Mouse (Mus musculus) kidney, embryonic 14.5 days (tissue): ENCODE data around the gene Aldh1b1. TPM values are rescaled to one million over a fixed set of nuclear protein-coding genes. Genes with fewer than 3 reads are reported as not detected.

Experiments
- ATAC-seq: fragments of 200-750 bp; cut with Nextera tagmentation; 2 replicates; pipeline ENCODE4 v1.8.0; 2017; ENCODE audit warnings: moderate number of reproducible peaks, mild to moderate bottlenecking, moderate TSS enrichment, moderate library complexity; ENCODE audit not compliant: low FRiP score, low TSS enrichment
- H3K27ac ChIP-seq: fragments of 300-500 bp; sonication (generic); 2 replicates; pipeline ENCODE4 v1.5.1; 2014; ENCODE audit warnings: low read depth, mild to moderate bottlenecking, low read length, moderate library complexity, mixed read lengths
- H3K27me3 ChIP-seq: fragments of 300-500 bp; sonication (generic); 2 replicates; pipeline ENCODE4 v1.6.1; 2014; ENCODE audit warnings: mild to moderate bottlenecking, low read length; ENCODE audit not compliant: control insufficient read depth, insufficient read depth
- H3K36me3 ChIP-seq: fragments of 300-500 bp; sonication (generic); 2 replicates; pipeline ENCODE4 v1.6.1; 2014; ENCODE audit warnings: low read length, mixed read lengths; ENCODE audit not compliant: control insufficient read depth, insufficient read depth
- H3K4me1 ChIP-seq: fragments of 300-500 bp; sonication (generic); 2 replicates; pipeline ENCODE4 v1.6.1; 2014; ENCODE audit warnings: low read length, mixed read lengths; ENCODE audit not compliant: control insufficient read depth, insufficient read depth
- H3K4me2 ChIP-seq: fragments of 300-500 bp; sonication (generic); replicated peaks from 2 replicates; pipeline ENCODE4 v1.6.1; 2014; ENCODE audit warnings: low read depth, mild to moderate bottlenecking, low read length
- H3K4me3 ChIP-seq: fragments of 300-500 bp; sonication (generic); 2 replicates; pipeline ENCODE4 v1.5.1; 2014; ENCODE audit warnings: mild to moderate bottlenecking, low read length
- H3K9ac ChIP-seq: fragments of 300-500 bp; sonication (generic); 2 replicates; pipeline ENCODE4 v1.6.1; 2014; ENCODE audit warnings: low read depth, mild to moderate bottlenecking, low read length, moderate library complexity
- H3K9me3 ChIP-seq: fragments of 300-500 bp; sonication (generic); 2 replicates; pipeline ENCODE4 v1.6.1; 2016; ENCODE audit warnings: low read length; ENCODE audit not compliant: control insufficient read depth
- WGBS: fragments of 180-500 bp; shearing (Covaris S2); extraction: QIAGEN DNeasy Blood & Tissue Kit; methylation state at CpG from one replicate; pipeline ENCODE4 v1.1.7; 2014; 5-methylcytosine and 5-hydroxymethylcytosine counted together
- polyA plus RNA-seq: library from polyadenylated mRNA; unstranded; fragments of >200 nt; fragmentation: Nextera tagmentation; extraction: Ambion mirVana; gene quantifications from 2 replicates; pipeline ENCODE4 v1.2.1, GENCODE M21; 2014

The Aldh1b1 gene
- polyA plus RNA-seq, 1 experiment from 2014 or later = 2.2 TPM

DNA sequence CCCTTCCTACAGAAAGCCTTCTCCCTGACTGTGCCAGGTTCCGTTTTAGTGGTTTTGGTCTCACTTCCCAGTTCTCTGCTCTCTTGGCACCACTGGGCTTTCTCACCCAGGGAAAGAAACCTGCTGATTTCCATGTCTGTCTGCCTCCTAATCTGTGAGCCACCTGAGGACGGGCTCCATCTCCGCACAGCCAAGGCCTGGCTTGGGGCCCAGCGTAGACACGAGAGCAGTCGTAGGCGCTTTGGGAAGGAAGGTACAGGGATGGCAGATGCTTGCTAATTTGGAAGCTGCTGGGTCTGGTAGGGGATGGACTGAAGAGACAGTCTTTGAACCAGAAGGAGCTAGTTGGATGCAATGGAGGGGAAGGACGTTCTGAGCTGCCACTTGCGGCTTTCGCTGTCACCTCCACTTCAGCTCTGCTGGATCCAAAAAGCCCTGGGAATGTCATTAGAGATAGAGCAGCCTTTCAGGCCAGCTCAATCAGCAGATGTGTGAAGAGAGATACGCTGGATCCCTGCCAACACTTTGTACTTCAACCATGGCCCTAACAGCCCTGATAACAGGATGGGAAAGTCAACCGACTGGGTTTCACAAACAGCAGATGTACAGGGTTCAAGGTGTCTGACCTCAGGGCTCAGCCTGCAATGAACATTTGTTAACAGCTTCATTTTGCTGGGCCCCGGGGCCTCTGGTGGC is 9.4 kb upstream of the Aldh1b1 start:
- no peak overlapping the region for H3K27ac ChIP-seq
- no peaks in the 10 kb centered on the region for H3K36me3 ChIP-seq
- 63% methylated on average over 13 of the region's 13 CpGs for WGBS
- H3K4me2 ChIP-seq = no peak overlapping the region
- H3K9ac ChIP-seq = no peak overlapping the region
- 0 out of 2 replicates have a peak, but pooled peaks cover 7% of the 10 kb centered on the region for H3K4me1 ChIP-seq
- no peaks in the 10 kb centered on the region for H3K9me3 ChIP-seq
- no peak overlapping the region for H3K4me3 ChIP-seq
- peaks cover 4% of the 10 kb centered on the region; the same call in 1 of the 2 replicates for H3K27me3 ChIP-seq
- ATAC-seq = no peak

DNA sequence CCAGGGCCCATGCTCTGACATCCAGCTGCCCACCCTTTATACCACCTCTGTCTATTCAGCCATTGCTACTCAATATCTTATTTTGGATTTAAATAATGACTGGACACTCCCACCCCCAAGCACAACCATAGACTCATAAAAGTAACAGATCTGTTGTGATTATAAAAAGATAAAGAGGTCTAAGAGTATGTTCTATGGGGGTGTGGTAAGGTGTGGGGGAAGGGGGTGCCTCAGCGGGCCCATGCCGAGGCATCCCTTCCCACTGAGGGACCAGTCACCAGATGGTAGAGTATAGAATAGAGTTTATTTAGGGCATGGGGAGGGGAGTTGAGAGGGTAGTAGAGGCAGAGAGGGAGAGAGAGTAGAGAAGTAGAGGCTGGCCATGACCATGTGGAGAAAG is 8.8 kb upstream of the Aldh1b1 start:
- no peak overlapping the region for H3K27ac ChIP-seq
- no peaks in the 10 kb centered on the region for H3K36me3 ChIP-seq
- H3K27me3 ChIP-seq = peaks cover 4% of the 10 kb centered on the region; the same call in 1 of the 2 replicates
- no peak overlapping the region for H3K4me3 ChIP-seq
- ATAC-seq = no peak
- no peaks in the 10 kb centered on the region for H3K9me3 ChIP-seq
- no peak overlapping the region for H3K9ac ChIP-seq
- 0 out of 2 replicates have a peak, but pooled peaks cover 7% of the 10 kb centered on the region for H3K4me1 ChIP-seq
- WGBS = 85% methylated on average over 2 of the region's 2 CpGs
- no peak overlapping the region for H3K4me2 ChIP-seq

DNA sequence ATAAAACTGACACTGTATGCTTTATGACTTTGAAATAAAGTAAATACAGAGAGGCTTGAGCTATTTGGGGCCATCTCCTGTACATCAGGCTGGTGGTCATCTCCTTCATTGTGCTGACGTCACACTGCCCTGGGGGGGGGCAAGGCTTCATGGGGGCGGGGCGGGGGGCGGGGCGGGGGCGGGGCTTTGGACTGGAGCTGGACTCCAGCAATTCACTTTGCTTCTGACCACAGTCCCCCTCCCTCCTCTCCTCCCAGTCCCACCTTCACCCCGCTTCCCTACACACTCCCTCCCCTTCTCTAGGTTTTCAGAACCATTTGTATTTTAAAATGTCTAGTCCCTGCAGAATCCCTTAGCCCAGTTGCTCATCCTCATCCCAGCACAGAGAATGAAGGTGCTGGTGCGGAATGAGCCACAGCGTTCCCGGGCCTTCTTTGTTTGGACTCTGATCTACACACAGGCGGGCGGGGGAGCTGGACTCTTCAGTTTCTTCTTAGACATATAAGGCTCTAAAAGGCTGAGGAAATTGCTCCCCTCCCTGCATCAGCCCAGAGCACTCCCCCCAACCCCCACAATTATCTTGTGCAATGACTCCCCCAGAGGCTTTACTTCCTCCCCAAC is 3.5 kb upstream of the Aldh1b1 start:
- H3K27ac ChIP-seq = peak overlapping the region; percentile 53
- 2% methylated on average over 12 of the region's 12 CpGs for WGBS

DNA sequence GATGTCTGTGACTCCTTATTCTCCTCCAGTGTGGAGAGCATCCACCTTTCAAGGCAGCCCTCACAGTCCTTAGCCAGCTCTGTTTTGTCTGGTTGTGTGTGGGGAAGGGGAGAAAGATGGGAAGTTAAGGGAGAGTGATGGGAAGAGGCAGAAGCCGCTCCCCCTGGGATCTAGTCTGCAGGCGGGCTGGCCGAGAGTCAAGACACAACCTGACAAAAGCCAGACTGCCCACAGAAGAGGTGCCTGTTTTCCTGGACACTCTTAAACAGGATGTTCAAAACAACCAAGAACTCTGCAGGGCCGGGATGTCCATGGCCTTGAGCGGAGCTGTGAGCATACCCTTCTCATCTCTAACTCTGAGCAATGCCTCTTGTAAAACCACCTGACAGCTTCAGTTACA is 2.1 kb upstream of the Aldh1b1 start:
- Histone ChIP-seq H3K4me1 (0 out of 2 replicates have a peak, but pooled peaks cover 10% of the 10 kb centered on the region), H3K4me3 (no peak overlapping the region), H3K4me2 (no peak overlapping the region), H3K9ac (no peak overlapping the region), H3K9me3 (no peaks in the 10 kb centered on the region), H3K36me3 (no peaks in the 10 kb centered on the region), H3K27ac (no peak overlapping the region), H3K27me3 (no peaks in the 10 kb centered on the region)
- 61% methylated on average over 5 of the region's 5 CpGs for WGBS
- no peak for ATAC-seq

More for the DNA sequence above, 3.5 kb upstream of the Aldh1b1 start:
- peak overlapping the region; percentile 32 for H3K4me3 ChIP-seq
- H3K4me2 ChIP-seq = peak overlapping the region; percentile 50
- no peaks in the 10 kb centered on the region for H3K36me3 ChIP-seq
- no peaks in the 10 kb centered on the region for H3K27me3 ChIP-seq
- H3K9me3 ChIP-seq = no peaks in the 10 kb centered on the region
- peak; percentile 80 for ATAC-seq
- H3K4me1 ChIP-seq = 0 out of 2 replicates have a peak, but pooled peaks cover 10% of the 10 kb centered on the region
- peak overlapping the region; percentile 37; the same call in 1 of the 2 replicates for H3K9ac ChIP-seq

DNA sequence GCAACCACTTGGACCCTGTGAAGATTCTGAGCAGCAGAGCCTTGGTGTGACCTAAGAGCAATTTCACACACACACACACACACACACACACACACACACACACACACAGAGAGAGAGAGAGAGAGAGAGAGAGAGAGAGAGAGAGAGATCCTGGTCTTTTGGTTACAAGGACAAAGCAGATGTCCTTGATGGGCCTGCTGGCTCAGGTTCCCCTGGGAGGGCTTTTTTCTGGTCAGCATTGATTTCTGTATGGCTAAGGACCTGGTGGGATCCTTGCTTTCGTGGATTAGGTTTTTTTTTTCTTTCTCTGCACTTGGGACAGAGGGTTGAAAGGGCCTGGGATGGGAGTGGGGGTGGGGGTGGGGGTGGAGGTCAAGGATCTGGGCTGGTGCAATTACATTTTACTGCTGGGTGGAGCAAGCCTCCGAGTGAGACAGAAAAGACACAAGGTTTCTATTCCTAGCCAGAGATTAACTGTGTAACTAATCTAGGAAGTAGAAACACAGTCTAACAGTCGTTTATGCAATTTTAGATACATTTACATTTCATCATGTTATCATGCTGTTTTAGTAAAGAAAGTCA is 1.2 kb downstream of the Aldh1b1 start:
- 17% methylated on average over 3 of the region's 3 CpGs for WGBS
- H3K9me3 ChIP-seq = no peaks in the 10 kb centered on the region
- 0 out of 2 replicates have a peak, but pooled peaks cover 10% of the 10 kb centered on the region for H3K4me1 ChIP-seq
- no peak overlapping the region for H3K27ac ChIP-seq
- H3K4me2 ChIP-seq = no peak overlapping the region
- ATAC-seq = no peak
- no peaks in the 10 kb centered on the region for H3K27me3 ChIP-seq
- H3K4me3 ChIP-seq = no peak overlapping the region
- H3K9ac ChIP-seq = no peak overlapping the region
- no peaks in the 10 kb centered on the region for H3K36me3 ChIP-seq

DNA sequence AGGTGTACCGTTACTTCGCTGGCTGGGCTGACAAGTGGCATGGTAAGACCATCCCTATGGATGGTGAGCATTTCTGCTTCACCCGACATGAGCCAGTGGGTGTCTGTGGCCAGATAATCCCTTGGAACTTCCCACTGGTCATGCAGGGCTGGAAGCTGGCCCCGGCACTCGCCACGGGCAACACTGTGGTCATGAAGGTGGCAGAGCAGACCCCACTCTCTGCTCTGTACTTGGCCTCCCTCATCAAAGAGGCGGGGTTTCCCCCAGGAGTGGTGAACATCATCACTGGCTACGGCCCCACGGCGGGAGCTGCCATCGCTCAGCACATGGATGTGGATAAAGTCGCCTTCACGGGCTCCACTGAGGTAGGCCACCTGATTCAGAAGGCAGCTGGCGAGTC is 4.1 kb downstream of the Aldh1b1 start:
- no peaks in the 10 kb centered on the region for H3K9me3 ChIP-seq
- no peaks in the 10 kb centered on the region for H3K36me3 ChIP-seq
- H3K27me3 ChIP-seq = no peaks in the 10 kb centered on the region
- H3K4me1 ChIP-seq = 0 out of 2 replicates have a peak, but pooled peaks cover 5% of the 10 kb centered on the region
- H3K27ac ChIP-seq = no peak overlapping the region
- ATAC-seq = no peak
- 94% methylated on average over 14 of the region's 14 CpGs for WGBS
- no peak overlapping the region for H3K4me2 ChIP-seq
- no peak overlapping the region for H3K9ac ChIP-seq
- H3K4me3 ChIP-seq = no peak overlapping the region

DNA sequence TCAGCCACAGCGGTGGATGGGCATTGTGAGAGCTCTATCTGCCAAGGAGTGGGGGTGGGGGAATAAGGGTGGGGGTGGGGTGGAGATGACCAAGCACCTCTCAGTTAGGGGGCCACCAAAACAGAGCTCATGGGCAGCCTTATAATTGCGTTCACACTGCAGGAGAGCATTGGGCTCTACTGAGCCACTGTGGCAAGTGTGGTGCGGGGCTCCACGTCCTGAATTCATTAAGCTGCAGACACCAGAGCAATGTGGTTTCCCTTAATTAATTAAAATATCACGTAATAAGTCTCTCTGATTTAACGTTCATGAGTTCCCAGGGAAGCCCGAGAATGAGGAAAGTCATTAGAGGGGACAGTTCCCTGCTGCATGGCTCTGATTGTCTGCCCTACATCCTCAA is 9.2 kb downstream of the Aldh1b1 start:
- H3K27ac ChIP-seq = no peak overlapping the region
- 0 out of 2 replicates have a peak, but pooled peaks cover 7% of the 10 kb centered on the region for H3K4me1 ChIP-seq
- H3K27me3 ChIP-seq = no peaks in the 10 kb centered on the region
- H3K4me2 ChIP-seq = no peak overlapping the region
- 61% methylated on average over 7 of the region's 7 CpGs for WGBS
- no peak overlapping the region for H3K9ac ChIP-seq
- no peak overlapping the region for H3K4me3 ChIP-seq
- no peaks in the 10 kb centered on the region for H3K36me3 ChIP-seq
- no peak for ATAC-seq
- no peaks in the 10 kb centered on the region for H3K9me3 ChIP-seq

DNA sequence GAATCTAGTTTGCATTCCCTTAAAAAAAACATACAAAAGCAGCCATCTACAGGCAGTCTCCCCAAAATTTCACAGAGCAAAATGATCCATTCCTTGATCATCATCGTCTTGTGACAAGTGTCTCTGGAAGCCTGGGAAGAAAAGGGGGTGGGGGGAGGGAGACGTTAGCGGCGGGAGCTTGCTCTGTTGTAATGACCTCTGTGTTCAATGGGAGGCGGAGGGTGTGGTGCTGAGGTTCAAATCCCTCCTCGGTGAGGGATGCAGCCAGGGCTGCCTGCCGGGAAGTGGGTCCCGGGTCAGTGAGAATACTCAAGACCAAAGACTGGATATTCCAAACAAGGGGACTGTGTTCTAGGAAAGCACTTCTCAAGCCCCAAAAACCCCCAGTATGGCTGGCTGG is 12.4 kb downstream of the Aldh1b1 start:
- no peak for ATAC-seq
- H3K27ac ChIP-seq = no peak overlapping the region
- H3K9ac ChIP-seq = no peak overlapping the region
- 24% methylated on average over 8 of the region's 8 CpGs for WGBS
- no peak overlapping the region for H3K4me3 ChIP-seq
- H3K4me2 ChIP-seq = no peak overlapping the region
- no peaks in the 10 kb centered on the region for H3K9me3 ChIP-seq
- 0 out of 2 replicates have a peak, but pooled peaks cover 7% of the 10 kb centered on the region for H3K4me1 ChIP-seq
- no peaks in the 10 kb centered on the region for H3K27me3 ChIP-seq
- H3K36me3 ChIP-seq = no peaks in the 10 kb centered on the region

DNA sequence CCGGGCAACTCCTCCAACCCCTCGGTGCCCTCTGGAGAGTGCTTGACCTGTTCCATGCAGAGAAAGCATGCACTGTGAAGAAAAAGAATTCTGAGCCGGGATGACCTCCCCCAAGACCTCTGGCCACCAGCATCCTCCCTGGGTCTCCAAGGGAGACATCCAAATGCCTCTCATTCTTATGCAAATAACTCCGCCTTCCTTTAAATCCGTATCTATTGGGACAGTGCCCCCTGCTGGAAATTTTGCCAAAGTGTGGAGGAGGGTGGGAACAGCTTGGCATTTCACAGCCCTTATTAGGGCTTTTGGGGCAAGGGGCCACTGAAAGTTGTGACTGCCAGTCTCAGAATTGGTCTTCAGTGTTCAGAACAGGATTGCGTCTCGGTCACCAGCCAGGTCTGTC is 16.7 kb downstream of the Aldh1b1 start:
- Histone ChIP-seq H3K27me3 (no peaks in the 10 kb centered on the region), H3K4me2 (no peak overlapping the region), H3K27ac (no peak overlapping the region), H3K9ac (no peak overlapping the region), H3K9me3 (no peaks in the 10 kb centered on the region), H3K4me1 (peaks cover 10% of the 10 kb centered on the region), H3K4me3 (no peak overlapping the region), H3K36me3 (no peaks in the 10 kb centered on the region)
- 47% methylated on average over 7 of the region's 7 CpGs for WGBS
- ATAC-seq = no peak
